Mouse (Mus musculus): ENCODE data around the gene Kcnj10. TPM values are rescaled to one million over a fixed set of nuclear protein-coding genes. Genes with fewer than 3 reads are reported as not detected.

Kcnj10 gene
- total and polyA plus RNA-seq, 3 experiments, result 0.04 to 0.72 TPM; not detected in 1

GRCm38 (mm10) chr1:172301180-172301579 lies 39.8 kb upstream of the Kcnj10 start:
- Histone ChIP-seq H3K4me3 (ENCODE audit: control insufficient read depth in 1 of 2, insufficient read depth in 1 of 2, low read depth in 2 of 2, low read length in 2 of 2) (no peak overlapping the region), H3K36me3 (ENCODE audit: control insufficient read depth in 1 of 2, insufficient read depth in 2 of 2, low read length in 2 of 2) (peaks cover 0 to 34% of the 10 kb centered on the region in 2 experiments; a peak in 2 of 4 replicates), H3K79me2 (ENCODE audit: control insufficient read depth, insufficient read depth, low read length, poor library complexity) (no peaks in the 10 kb centered on the region), H3K27me3 (ENCODE audit: control insufficient read depth in 1 of 2, insufficient read depth in 2 of 2, low read length in 2 of 2) (peaks cover 2 to 6% of the 10 kb centered on the region in 2 experiments; a peak in 2 of 4 replicates), H3K4me1 (ENCODE audit: control insufficient read depth in 1 of 2, insufficient read depth in 2 of 2, low read length in 2 of 2) (peaks cover 9 to 39% of the 10 kb centered on the region in 2 experiments), H3K27ac (ENCODE audit: control insufficient read depth, low read depth, low read length) (no peak overlapping the region), H3K9ac (ENCODE audit: control insufficient read depth, low read depth, low read length, poor library complexity, severe bottlenecking) (no peak overlapping the region), H3K9me3 (replicated peaks; ENCODE audit: insufficient read depth, low read length) (no peaks in the 10 kb centered on the region)
- no peak for DNase-seq (ENCODE audit: low read depth, low spot score)
- TF ChIP-seq ETS1 (IDR thresholded peaks at IDR 0.05; ENCODE audit: low read depth, low read length) (no peak), HCFC1 (IDR thresholded peaks at IDR 0.05; ENCODE audit: low read depth, low read length) (no peak), SMC3 (IDR thresholded peaks at IDR 0.05; ENCODE audit: low read depth, low read length) (no peak), TBP (IDR thresholded peaks at IDR 0.05; ENCODE audit: low read depth, low read length) (no peak), POLR2AphosphoS5 (IDR thresholded peaks at IDR 0.05; ENCODE audit: borderline replicate concordance, low read depth, low read length) (no peak), NRF1 (IDR thresholded peaks at IDR 0.05; ENCODE audit: insufficient read depth, low read depth, low read length, poor library complexity, severe bottlenecking) (no peak), ELF1 (IDR thresholded peaks at IDR 0.05; ENCODE audit: low read depth, low read length) (no peak), RAD21 (IDR thresholded peaks at IDR 0.05; ENCODE audit: low read depth, low read length) (no peak), E2F4 (IDR thresholded peaks at IDR 0.05; ENCODE audit: borderline replicate concordance, low read depth, low read length) (no peak), NELFE (IDR thresholded peaks at IDR 0.05; ENCODE audit: low read depth, low read length) (no peak), CHD2 (IDR thresholded peaks at IDR 0.05; ENCODE audit: low read length) (no peak), USF1 (IDR thresholded peaks at IDR 0.05; ENCODE audit: low read depth, low read length) (no peak)

- no peak overlapping the region for H3K4me3 ChIP-seq (ENCODE audit: control insufficient read depth in 1 of 2, insufficient read depth in 1 of 2, low read depth in 2 of 2, low read length in 2 of 2)
- peak; percentile 66 for DNase-seq (ENCODE audit: low read depth, low spot score)
- H3K9me3 ChIP-seq (replicated peaks; ENCODE audit: insufficient read depth, low read length), result no peaks in the 10 kb centered on the region
- H3K27me3 ChIP-seq (ENCODE audit: control insufficient read depth in 1 of 2, insufficient read depth in 2 of 2, low read length in 2 of 2), result peaks cover 2 to 3% of the 10 kb centered on the region in 2 experiments; a peak in 1 of 4 replicates
- peak overlapping the region; percentile 26; the same call in 1 of the 2 replicates for H3K9ac ChIP-seq (ENCODE audit: control insufficient read depth, low read depth, low read length, poor library complexity, severe bottlenecking)
- peaks cover 9 to 41% of the 10 kb centered on the region in 2 experiments for H3K4me1 ChIP-seq (ENCODE audit: control insufficient read depth in 1 of 2, insufficient read depth in 2 of 2, low read length in 2 of 2)
- no peak overlapping the region for H3K27ac ChIP-seq (ENCODE audit: control insufficient read depth, low read depth, low read length)
- no peaks in the 10 kb centered on the region for H3K79me2 ChIP-seq (ENCODE audit: control insufficient read depth, insufficient read depth, low read length, poor library complexity)
- TF ChIP-seq E2F4 (IDR thresholded peaks at IDR 0.05; ENCODE audit: borderline replicate concordance, low read depth, low read length) (no peak), UBTF (IDR thresholded peaks at IDR 0.05; ENCODE audit: borderline replicate concordance, insufficient read depth, low read depth, low read length) (no peak), BHLHE40 (IDR thresholded peaks at IDR 0.05; ENCODE audit: borderline replicate concordance, low read depth, low read length) (no peak), USF2 (IDR thresholded peaks at IDR 0.05; ENCODE audit: borderline replicate concordance in 1 of 2, insufficient read depth in 1 of 2, low read depth in 1 of 2, low read length in 2 of 2) (no peak)
- H3K36me3 ChIP-seq (ENCODE audit: control insufficient read depth in 1 of 2, insufficient read depth in 2 of 2, low read length in 2 of 2), result peaks cover 0 to 35% of the 10 kb centered on the region in 2 experiments; a peak in 2 of 4 replicates
Measured at GRCm38 (mm10) chr1:172302311-172302710, 38.7 kb upstream of the Kcnj10 start.
